Mouse (Mus musculus) spleen, adult 10 weeks (tissue): ENCODE results near the gene Rpl26. TPM values are rescaled to one million over a fixed set of nuclear protein-coding genes. Genes with fewer than 3 reads are reported as not detected.

Experiments
- polyA plus RNA-seq: library from polyadenylated mRNA; stranded (reverse); fragments of 350-450 nt; fragmentation: Illumina TruSeq; extraction: RNeasy Lipid Tissue Mini Kit (QIAGEN cat#74804); gene quantifications from one replicate; pipeline ENCODE4 v1.2.3, GENCODE M21; 2015; ENCODE audit warnings: low replicate concordance; ENCODE audit not compliant: insufficient read depth

The Rpl26 gene
- polyA plus RNA-seq, result 3,091 TPM

GRCm38 (mm10) chr11:68901351-68902046, at the start of gene Rpl26:
Rpl26 (plus strand) TSS chr11:68901583.

GRCm38 (mm10) chr11:68871748-68872147, 29.6 kb upstream of the Rpl26 start, which contains the start of gene Ndel1:
Ndel1 (minus strand) TSS chr11:68871858.

GRCm38 (mm10) chr11:68888253-68888652, 13.1 kb upstream of the Rpl26 start, which contains the start of gene Rnf222:
Rnf222 (plus strand) TSS chr11:68888553.

GRCm38 (mm10) chr11:68926981-68927380, 25.6 kb downstream of the Rpl26 start, which contains the start of gene Odf4:
Odf4 (minus strand) TSS chr11:68927081.

Other genes with a start within 250 kb of the Rpl26 start
- 6.0 TPM for gene Myh10, start 210.0 kb upstream of the Rpl26 start, polyA plus RNA-seq
- gene Ndel1, start 29.7 kb upstream of the Rpl26 start, polyA plus RNA-seq, result 59.8 TPM
- not detected for gene Rnf222, start 13.0 kb upstream of the Rpl26 start, polyA plus RNA-seq
- not detected for gene Odf4, start 25.5 kb downstream of the Rpl26 start, polyA plus RNA-seq
- gene Arhgef15, start 55.9 kb downstream of the Rpl26 start, polyA plus RNA-seq, result 3.7 TPM
- 16.7 TPM for gene Slc25a35, start 66.5 kb downstream of the Rpl26 start, polyA plus RNA-seq
- gene Rangrf, start 73.6 kb downstream of the Rpl26 start, polyA plus RNA-seq, result 9.7 TPM
- gene Pfas, start 106.9 kb downstream of the Rpl26 start, polyA plus RNA-seq, result 14.9 TPM
- gene Ctc1, start 114.3 kb downstream of the Rpl26 start, polyA plus RNA-seq, result 16.9 TPM
- 18.1 TPM for gene Aurkb, start 144.1 kb downstream of the Rpl26 start, polyA plus RNA-seq
- gene Borcs6, start 158.1 kb downstream of the Rpl26 start, polyA plus RNA-seq, result 6.8 TPM
- 3.2 TPM for gene Tmem107, start 169.2 kb downstream of the Rpl26 start, polyA plus RNA-seq
- gene Vamp2, start 186.9 kb downstream of the Rpl26 start, polyA plus RNA-seq, result 199 TPM
- 8.1 TPM for gene Per1, start 193.6 kb downstream of the Rpl26 start, polyA plus RNA-seq
- gene Hes7, start 218.8 kb downstream of the Rpl26 start, polyA plus RNA-seq, result 0.12 TPM
- gene 9130213A22Rik, start 221.0 kb downstream of the Rpl26 start, polyA plus RNA-seq, result 0.44 TPM
- gene Aloxe3, start 224.3 kb downstream of the Rpl26 start, polyA plus RNA-seq, result 0.50 TPM